Mouse (Mus musculus) urinary bladder, postnatal 4 days (tissue): ENCODE data around the gene Slc26a1.
"Not testable (repeated sequence)": the region's sequence is repeated elsewhere in the genome, so short reads cannot be mapped to it uniquely, and the experiment has no call there.

ENCODE experiments used
- DNase-seq, 2 experiments: peaks; one replicate each; pipeline ENCODE4 v3.0.0; 2021 to 2022; ENCODE audit warnings: low spot score in 2 of 2

Slc26a1 gene

DNA sequence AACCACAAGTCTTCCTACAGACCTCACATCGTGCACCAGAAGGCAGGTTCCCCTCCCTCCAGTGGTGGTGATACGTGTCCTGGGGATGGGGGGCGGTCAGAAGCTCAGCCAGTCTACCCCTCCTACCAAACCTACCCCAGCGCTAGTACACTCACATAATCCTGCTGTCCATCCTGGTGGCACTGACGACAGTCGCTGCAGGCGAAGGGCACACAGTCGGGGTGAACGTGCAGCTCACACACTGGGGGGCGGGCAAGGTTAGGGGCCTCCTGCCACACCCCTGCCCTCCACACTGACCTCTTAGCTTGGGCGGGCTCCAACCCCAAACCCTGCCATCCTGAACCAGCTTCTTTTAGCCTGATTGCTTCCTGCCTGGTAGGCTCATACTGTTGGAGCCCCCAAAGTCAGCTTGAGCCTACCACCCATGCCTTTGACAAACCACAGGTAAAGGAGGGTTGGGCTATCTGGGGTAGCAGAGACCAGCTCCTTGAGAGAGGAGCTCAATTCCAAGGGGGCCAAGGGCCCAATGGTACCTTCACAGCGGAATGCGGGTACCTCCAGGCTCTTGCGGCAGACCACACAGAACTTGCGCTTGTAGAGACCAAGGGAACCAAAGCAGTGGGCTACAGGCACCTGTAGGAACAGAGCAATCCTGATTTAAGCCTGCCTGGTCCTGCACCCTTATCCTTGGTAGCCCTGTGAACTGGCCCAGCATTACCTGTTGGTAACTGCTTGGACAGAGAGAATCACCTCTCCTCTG, 19.3 kb downstream of the Slc26a1 start:
- peak in 1 of 2 experiments; percentile 55 for DNase-seq

DNA sequence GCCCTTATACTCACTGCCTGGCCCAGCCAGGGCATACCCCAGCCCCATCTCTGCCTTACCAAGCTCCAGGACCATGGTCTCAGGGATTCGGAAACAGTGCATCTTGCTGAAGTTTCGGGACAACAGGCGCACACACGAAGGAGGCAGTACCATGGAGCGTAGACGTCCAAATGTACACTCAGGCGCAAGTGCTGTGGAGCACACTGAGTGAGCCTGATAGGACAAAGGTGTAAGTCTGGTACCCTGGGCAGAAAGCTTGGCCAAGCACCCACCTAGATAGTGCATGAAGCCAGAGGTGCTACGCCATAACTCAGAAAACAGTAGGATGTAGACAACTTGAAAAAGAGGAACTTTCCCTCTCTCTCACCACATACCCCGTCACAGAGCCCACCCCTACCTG, 20.0 kb downstream of the Slc26a1 start:
- peak in 1 of 2 experiments; percentile 42 for DNase-seq

DNA sequence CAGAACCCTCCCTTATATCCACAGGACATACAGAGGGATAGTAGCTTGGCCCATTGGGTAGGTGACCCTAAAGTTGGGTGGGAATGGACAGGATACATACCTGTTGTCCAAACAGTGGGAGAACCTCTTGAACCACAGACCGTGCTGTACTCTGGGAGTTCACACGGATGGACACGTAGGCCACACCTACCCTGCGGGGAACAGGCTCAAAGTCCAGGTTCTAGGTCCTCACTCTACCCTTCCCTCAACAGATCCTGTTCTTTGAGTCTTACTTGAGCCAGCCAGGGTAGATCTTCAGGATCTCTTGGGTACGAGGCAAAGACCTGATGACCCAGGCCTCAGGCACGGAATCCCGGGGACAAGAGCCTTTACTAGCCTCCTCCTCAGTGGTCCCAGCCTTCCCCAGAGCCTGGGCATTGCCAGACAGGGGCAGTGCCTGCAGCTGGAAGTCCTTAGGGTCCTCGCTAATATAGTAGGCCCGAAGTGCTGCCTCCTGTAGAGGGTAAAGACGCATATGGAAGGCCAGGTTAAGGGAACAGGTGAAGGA, 20.9 kb downstream of the Slc26a1 start:
- peak in 1 of 2 experiments; percentile 46 for DNase-seq

DNA sequence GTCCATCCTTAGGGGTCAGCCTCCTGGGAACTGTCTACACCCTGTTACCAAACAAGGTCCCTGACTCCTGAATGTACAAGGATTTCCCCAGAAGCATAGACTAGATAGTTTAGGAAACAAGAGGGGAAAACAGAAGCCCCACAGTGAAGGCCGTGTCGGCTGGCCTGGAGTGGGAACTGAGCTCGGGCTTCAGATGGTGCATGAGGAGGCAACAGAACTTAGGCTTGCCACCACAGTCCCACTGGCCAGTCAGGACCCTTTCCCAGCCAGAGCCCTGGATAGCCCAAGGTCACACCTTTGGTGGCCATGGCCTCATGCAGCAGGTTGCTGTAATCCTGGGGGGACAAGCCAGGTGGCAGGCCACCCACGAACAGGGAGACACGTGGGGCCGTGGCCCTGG, 22.0 kb downstream of the Slc26a1 start:
- DNase-seq = peak in 1 of 2 experiments; percentile 52

DNA sequence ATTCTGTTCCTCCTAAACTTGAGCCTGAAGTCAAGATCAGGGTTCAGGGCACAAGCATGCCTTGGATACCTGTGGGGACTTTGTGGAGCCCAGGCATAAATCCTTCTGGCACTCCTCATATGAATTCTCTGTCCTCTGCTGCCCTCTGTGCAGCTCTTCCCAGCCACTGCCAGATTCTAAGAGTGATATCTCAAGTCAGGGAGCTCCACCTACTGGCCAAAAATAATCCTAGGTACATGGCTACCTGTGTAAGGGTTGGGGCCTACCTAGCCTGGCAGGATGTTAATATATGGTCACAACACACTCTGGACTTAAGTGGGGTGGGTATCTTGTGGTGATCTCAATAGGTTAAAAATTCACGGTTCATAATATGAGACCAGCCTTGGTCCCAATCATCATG, 23.5 kb downstream of the Slc26a1 start:
- peak in 1 of 2 experiments; percentile 56 for DNase-seq

DNA sequence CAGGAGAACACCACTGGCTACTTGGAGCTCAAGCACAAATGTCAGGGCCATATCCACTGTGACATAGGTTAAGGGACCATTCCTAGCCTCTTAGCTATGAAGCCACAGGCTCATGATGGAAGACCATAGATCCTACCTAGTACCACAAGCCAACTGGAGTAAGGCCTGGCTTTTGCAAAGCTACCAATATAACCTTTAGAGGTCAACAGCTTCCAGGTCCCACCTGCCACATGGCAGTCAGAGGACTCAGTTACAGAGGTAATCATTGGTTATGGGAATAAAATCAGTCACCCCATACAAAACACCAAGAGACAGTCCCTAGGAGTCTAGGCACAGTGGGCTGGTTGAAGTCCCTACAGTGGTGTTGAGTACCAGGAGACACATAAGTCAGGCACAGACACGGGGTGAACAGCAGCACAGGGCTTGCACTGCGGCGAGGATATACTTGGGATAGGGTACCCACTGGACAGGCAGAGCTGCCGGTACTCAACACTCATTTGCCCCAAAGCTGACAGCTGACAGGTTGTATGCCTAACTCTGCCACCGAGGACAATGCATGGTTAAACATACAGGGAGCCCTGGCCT, 24.1 kb downstream of the Slc26a1 start:
- DNase-seq = peak in 1 of 2 experiments; percentile 39

DNA sequence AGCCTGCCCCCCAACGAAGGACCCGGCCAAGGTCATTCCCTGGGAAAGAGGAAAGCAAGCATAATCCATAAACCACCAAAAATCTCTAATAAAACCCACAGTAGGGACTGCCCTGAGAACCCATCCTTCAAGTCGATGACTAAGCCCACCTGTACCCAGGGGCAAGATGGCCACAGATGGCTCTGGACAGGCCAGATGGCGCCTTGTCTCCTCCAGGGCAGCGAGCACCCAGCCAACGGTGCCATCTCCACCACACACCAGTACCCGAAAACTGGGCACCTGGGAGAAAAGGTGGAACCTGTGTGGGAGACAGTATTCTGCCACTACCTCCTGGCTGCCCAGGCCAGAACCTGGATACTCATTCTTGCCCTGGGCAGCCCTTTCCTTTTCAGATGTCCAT, 25.0 kb downstream of the Slc26a1 start:
- no peak for DNase-seq

DNA sequence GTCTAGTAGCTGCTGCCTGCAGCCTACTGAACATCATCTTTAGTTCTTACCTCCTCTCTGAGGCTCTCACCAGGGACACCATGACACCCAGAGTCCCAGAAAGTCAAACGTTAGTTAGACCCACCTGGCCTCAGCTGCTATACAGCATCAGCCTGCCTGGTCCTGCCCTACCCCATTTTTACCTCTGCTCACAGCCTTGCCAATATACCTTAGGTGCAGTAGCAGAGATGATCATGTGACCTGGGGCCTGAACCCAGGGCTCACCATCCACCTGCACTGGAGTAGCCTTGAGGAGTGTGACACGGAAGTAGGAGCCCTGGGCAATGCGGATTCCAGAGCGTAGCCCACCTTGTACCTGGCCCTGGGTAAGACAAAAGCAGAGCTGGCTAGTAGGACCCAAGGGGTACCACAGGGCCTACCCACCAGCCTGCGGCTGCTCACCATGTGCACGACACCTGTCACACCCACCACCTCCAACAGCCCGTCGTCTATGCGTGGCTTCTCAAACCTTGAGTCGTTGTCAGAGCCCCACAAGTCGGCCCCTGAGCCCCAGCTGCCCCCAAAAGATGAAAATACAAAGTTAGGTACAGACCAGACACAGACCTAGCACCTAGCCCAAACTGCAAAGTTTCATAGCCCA, 26.3 kb downstream of the Slc26a1 start:
- DNase-seq = no peak

DNA sequence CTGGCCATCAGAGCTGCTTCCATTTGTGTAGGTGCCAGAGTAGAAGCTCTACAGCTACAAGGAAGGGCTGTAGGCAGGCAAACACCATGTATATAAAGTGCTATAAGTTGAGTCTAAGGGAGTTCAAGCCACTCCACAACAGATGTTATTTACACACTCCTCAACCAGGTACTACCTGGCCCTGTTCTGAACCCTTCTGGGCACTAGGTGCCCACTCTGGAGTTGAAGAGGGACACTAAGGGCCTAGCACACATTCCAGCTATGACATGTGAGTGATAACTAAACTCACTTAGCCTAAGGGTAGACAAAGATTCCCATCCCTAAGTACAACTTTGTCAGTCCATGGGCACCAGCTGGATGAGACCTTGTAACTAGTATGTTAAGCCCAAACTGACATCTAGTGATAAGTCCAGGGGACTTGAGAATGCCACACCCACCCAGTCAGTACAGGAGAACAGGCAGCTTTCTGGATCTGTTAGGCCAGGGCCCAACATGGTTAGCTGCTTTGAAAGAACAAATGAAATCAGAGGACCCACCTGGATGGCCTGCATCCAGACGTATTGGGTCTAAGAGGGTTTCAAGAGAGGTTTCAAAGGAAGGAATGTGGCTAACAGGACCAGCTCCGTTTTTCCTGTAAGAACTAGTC, 27.4 kb downstream of the Slc26a1 start:
- DNase-seq = no peak

DNA sequence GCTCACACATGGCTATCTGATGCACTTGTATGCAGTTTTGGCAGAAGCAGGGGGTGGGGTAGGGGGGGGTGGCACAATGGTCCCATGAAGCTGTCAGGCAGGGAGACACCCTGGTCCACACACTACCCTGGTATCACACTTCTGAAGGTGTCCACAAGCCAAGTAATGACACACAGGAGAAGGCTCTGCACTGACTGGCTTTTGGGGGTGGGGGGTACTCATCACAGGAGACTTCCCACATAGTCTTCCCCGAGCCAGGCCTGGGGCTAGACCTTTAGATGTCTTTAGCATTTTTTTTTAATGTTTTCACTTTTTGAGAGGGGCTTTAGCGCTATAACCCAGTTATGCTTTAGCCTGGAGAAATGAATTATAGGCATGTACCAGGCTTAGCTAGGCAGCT, 28.1 kb downstream of the Slc26a1 start:
- DNase-seq = no peak

DNA sequence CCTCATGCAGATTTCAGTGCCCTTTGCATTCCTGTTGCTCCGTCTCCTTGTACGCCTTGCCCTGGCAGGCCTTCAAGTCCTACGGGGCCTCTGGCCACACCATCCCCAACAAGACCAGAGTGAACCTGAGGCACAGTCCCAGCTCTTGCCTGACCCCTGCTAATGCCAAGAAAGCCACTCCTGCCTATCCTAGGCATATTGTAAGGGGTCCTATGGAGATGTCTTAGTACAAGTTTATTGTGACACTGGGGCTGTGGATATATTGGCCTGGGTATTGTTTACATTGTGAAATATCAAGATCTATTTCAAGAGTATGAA, 29.1 kb downstream of the Slc26a1 start:
- DNase-seq = peak in 1 of 2 experiments; percentile 49

DNA sequence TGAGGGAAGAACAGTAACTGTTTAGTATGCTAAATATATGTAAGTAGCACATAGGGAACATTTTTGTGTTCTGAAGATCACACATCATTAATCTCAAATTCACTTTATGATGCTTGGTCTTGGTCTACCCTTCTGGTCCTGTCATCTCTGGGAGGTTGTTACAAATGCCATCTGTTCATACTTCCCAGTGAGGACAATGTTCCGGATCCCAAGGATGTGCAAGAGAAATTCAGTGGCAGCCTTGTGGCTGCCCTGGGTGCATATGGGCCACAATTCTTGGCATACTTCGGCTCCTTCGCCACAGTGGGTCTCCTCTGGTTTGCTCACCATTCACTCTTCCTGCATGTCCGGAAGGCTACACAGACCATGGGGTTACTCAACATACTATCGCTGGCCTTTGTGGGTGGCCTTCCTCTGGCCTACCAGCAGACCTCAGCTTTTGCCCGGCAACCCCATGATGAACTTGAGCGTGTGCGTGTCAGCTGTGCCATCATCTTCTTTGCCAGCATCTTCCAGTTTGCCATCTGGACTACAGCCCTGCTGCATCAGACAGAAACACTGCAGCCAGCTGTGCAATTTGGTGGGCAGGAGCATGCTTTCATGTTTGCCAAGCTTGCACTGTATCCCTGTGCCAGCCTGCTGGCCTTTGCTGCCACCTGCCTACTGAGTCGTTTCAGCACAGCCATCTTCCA, 29.6 kb downstream of the Slc26a1 start:
- DNase-seq = peak in 1 of 2 experiments; percentile 42

DNA sequence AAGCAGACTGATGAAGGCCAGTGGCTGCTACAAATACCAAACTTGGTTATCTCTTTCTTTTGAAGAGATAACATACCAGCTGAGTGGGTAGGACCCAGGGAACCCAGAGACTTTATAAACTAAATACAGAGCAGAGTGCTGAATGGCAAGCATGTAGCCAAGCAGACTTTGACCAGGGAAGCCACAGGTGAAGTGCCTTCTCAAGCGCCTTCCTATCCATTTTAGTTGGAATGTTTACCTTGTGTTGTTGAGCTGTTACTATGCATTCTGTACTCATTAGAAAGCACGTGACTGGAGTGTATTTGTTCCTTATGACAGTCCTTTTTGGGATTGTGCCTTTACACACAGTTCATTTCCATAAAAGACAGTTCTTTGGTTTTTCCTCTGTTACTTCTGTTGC, 31.7 kb downstream of the Slc26a1 start:
- no peak for DNase-seq

DNA sequence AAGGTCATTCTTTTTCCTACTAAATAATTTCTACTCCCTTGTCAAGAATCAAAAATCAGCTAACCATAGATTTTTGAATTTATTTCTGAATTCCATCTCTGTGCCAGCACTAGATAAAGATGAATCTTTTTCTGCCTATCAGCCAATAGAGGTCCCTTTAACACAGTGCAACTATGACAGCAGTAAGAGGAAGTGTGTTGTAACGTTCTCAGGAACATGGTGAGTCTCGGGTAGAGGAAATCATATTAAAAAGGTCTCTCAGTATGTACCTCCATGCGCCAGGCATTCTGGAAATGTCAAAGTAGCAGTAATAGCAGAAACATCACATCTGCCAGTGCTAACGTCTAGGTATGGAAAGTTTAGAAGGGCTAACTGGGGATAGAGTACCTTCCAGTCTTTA, 39.2 kb downstream of the Slc26a1 start:
- no peak for DNase-seq

DNA sequence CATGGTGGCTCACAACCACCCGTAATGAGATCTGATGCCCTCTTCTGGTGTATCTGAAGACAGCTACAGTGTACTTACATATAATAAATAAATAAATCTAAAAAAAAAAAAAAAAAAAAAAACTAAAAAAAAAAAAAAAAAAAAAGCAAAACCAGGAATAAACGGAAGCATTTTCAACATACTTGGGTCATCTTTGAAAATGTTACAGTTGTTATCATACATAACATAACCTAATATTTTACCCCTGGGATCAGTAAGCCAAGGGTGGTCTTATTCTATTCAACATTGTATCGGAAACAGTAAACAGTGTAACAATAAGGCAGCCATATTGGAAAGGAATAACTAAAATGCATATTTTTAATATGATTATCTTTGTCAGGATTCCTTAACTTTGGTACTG, 41.3 kb downstream of the Slc26a1 start:
- not testable (repeated sequence) for DNase-seq

DNA sequence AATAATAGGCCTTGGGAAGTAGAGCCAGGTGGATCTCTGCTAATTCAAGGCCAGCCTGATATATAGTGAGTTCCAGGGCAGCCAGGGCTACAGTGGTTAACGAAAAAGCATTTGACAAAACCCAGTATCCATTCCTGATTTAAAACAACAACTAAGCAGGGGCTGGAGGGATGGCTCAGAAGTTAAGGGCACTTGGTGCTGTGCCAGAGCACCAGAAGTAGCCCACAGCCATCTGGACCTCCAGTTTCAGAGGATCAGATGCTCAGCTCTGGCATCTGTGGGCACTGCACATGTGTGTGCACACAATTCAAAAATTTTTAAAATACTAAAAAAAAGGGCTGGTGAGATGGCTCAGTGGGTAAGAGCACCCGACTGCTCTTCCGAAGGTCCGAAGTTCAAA, 41.7 kb downstream of the Slc26a1 start:
- DNase-seq = no peak

DNA sequence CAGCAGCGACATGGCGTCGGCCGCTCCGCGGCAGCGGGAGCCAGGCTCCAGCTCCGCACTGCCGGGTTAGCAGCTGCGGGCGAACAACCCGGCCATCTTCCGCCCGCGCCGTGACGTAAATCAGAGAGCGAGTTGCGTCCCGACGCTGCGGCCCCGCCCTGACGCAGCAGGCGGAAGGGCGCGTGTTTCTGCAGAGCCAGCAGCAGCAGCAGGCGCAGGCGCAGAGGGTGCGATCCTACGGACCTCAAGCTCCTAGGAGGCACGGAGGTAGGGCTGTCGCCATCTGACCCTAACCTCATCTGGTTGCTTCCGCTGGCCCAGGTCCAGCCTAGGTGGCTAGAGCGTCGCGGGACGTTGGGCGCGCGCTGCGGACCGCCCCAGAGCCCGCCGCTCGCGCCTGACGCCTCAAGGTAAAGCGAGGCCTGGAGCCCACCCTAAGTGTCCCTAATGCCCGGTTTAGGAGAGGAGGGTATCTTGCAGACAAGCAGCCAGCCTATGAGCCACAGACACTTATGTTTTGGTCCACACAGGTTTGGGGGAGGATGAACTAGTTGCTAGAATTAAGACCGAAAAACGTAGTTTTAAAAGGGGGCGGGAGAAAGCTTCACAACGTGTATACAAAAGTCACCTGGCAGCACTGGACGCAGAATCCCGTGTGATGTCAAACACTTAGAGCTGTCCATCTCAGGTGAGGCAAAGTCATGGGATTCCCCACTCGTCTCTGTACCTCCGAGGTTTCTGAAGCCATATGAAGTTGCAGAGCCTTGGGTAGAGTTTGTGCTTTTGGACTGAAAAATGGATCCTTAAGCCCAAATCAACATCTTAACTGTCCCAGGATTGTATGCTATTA, 45.5 kb downstream of the Slc26a1 start, which contains the start of the genes Gak and Tmem175:
Gene Gak (minus strand): TSS at position 122 of the 850 bp plus-strand sequence.
Gene Tmem175 (plus strand): TSS at position 137 of the 850 bp plus-strand sequence.
- peak; percentile 86 to 90 for DNase-seq

DNA sequence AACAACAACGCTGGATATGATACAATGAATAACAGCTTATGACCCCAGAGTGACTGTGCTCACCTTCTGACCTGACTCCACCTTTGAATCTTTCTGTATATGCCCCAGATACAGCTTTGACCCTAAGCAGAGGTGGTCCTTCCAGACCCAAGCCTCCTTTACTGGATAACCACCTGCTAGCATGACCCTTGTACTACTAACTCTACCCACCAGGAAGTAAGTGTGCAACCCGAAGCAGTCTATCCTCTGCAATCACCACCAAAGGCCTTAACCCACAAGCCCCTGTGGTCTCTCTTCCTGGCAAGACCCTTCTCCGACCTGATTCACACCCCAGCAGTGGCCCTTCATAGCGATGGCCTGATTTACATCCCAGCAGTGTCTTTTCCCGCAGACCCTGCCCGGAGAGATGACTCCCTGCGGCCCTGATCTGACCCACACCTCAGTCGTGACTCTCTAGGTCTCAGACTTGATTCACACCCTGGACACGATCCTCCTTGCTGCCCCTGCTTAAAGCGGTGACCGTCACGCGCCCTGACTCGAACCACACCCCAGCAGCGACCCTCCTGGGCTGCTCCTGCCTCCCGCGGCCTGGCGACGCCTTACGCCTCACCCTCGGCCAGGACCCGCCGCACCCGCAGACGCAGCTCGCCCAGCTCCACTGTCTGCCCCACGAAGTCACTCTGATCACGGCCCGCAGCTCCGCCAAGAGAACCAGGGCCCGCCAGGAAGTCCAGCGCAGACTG, 46.3 kb downstream of the Slc26a1 start:
- no peak for DNase-seq

DNA sequence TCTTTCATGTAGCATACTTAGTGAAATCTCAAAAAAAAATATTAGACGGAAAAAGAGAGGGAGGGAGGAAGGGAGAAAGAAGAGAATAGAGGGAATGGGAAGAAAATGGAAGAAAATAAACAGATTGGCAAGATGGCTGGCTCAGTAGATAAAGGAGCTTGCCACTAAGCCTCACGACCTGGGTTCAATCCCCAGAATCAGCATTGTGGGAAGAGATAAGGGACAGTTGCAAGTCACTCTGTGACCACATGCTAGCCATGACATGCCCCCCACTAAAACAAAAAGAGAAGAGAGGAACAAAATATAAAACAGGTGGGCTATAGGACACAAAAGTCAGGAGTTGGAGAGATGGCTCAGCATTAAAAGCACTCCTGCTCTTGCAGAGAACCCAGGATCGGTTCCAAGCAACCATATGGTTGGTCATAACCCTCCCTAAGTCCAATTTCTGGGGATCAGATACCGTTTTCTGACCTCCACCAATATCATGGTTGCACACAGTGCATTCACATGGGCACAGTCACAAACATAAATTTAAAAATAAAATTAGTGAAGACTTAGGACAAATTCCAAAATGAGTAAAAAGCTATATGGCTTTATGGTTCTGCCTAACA, 49.2 kb downstream of the Slc26a1 start:
- DNase-seq = no peak
